Mouse (Mus musculus): ENCODE results near the gene Ggta1.

DNA sequence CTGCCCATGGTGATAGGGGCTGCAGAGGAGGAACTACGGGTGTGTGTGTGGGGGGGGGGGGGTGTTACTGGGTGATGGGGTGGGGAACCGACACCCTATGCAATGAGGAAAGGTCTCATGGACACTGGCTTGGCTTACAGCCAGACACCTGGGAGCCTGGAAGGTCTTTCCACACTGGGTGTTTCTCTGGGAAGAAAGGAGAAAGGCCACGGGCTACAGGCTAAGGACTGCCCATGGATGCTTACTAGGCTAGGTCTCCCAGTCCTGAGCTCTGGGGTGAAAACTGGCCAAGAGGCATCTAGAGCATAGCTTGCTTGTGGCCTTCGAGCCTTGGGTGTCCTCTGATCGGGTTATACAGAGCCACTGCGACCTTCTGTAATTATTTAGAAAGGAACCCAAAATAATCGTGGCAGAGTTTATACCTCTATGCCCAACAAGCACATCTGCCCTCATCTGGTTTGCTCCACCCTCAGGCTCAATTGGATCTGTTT is at the start of gene Ggta1:
- TF ChIP-seq ZNF384 (IDR thresholded peaks at IDR 0.05; ENCODE audit: low read depth, low read length) (no peak), MAFK (IDR thresholded peaks at IDR 0.05; ENCODE audit: insufficient read depth, low read depth, low read length) (no peak), ZC3H11A (IDR thresholded peaks at IDR 0.05; ENCODE audit: borderline replicate concordance, low read depth, low read length) (no peak)

Data from ES-E14 (cell line).